Mouse (Mus musculus): ENCODE data around the gene Acot4. TPM values are rescaled to one million over a fixed set of nuclear protein-coding genes. Genes with fewer than 3 reads are reported as not detected.
"Not testable (repeated sequence)": the region's sequence is repeated elsewhere in the genome, so short reads cannot be mapped to it uniquely, and the experiment has no call there.

The Acot4 gene
- polyA plus RNA-seq, 2 experiments: 5.0 to 8.4 TPM

GRCm38 (mm10) chr12:84010201-84010600 lies 28.0 kb upstream of the Acot4 start:
- DNase-seq (ENCODE audit: low read depth in 3 of 3, low spot score in 3 of 3) (no peak), ATAC-seq (ENCODE audit: insufficient read depth) (no peak)
- no peaks in the 10 kb centered on the region for H3K36me3 ChIP-seq (replicated peaks; ENCODE audit: control insufficient read depth, insufficient read depth, low read depth)
- H3K4me2 ChIP-seq (ENCODE audit: low read depth): peak overlapping the region; percentile 29
- H3K4me3 ChIP-seq (ENCODE audit: insufficient read depth in 1 of 2, low read depth in 2 of 2, low read length in 2 of 2): peak overlapping the region; percentile 29 to 34
- H3K27me3 ChIP-seq (ENCODE audit: control insufficient read depth, insufficient read depth, low read length): peaks cover 13% of the 10 kb centered on the region
- TF ChIP-seq CTCF (IDR thresholded peaks at IDR 0.05; ENCODE audit: low read depth): no peak
- TF ChIP-seq EP300 (IDR thresholded peaks at IDR 0.05; ENCODE audit: low read depth): no peak
- H3K9me3 ChIP-seq (ENCODE audit: control insufficient read depth, low read length): no peaks in the 10 kb centered on the region
- 63% methylated on average over 3 of the region's 3 CpGs for WGBS (ENCODE audit: insufficient replicate concordance)
- H3K9ac ChIP-seq (replicated peaks): peak overlapping the region; percentile 13; the same call in 1 of the 2 replicates
- 0 out of 4 replicates have a peak, but pooled peaks cover 0 to 3% of the 10 kb centered on the region in 2 experiments for H3K4me1 ChIP-seq (replicated peaks; ENCODE audit: control insufficient read depth in 2 of 2, insufficient read depth in 2 of 2, low read length in 1 of 2)
- no peak overlapping the region for H3K27ac ChIP-seq

GRCm38 (mm10) chr12:84011251-84012040 lies 26.7 kb upstream of the Acot4 start:
- no peaks in the 10 kb centered on the region for H3K9me3 ChIP-seq (ENCODE audit: control insufficient read depth, low read length)
- H3K4me1 ChIP-seq (replicated peaks; ENCODE audit: control insufficient read depth in 2 of 2, insufficient read depth in 2 of 2, low read length in 1 of 2): 0 out of 4 replicates have a peak, but pooled peaks cover 0 to 3% of the 10 kb centered on the region in 2 experiments
- no peak for DNase-seq (ENCODE audit: low read depth in 3 of 3, low spot score in 3 of 3)
- H3K4me3 ChIP-seq (ENCODE audit: insufficient read depth in 1 of 2, low read depth in 2 of 2, low read length in 2 of 2): no peak overlapping the region
- TF ChIP-seq CTCF (IDR thresholded peaks at IDR 0.05; ENCODE audit: low read depth) (no peak), EP300 (IDR thresholded peaks at IDR 0.05; ENCODE audit: low read depth) (no peak)
- ATAC-seq (ENCODE audit: insufficient read depth): no peak
- no peaks in the 10 kb centered on the region for H3K36me3 ChIP-seq (replicated peaks; ENCODE audit: control insufficient read depth, insufficient read depth, low read depth)
- peak overlapping the region; percentile 29 for H3K4me2 ChIP-seq (ENCODE audit: low read depth)
- WGBS (ENCODE audit: insufficient replicate concordance): 55% methylated on average over 12 of the region's 12 CpGs
- H3K27ac ChIP-seq: no peak overlapping the region
- peaks cover 13% of the 10 kb centered on the region for H3K27me3 ChIP-seq (ENCODE audit: control insufficient read depth, insufficient read depth, low read length)
- H3K9ac ChIP-seq (replicated peaks): no peak overlapping the region

GRCm38 (mm10) chr12:84013130-84013529 lies 25.0 kb upstream of the Acot4 start:
- Histone ChIP-seq H3K9ac (replicated peaks) (no peak overlapping the region), H3K36me3 (replicated peaks; ENCODE audit: control insufficient read depth, insufficient read depth, low read depth) (no peaks in the 10 kb centered on the region), H3K4me1 (replicated peaks; ENCODE audit: control insufficient read depth in 2 of 2, insufficient read depth in 2 of 2, low read length in 1 of 2) (0 out of 4 replicates have a peak, but pooled peaks cover 0 to 3% of the 10 kb centered on the region in 2 experiments), H3K9me3 (ENCODE audit: control insufficient read depth, low read length) (no peaks in the 10 kb centered on the region), H3K4me3 (ENCODE audit: insufficient read depth in 1 of 2, low read depth in 2 of 2, low read length in 2 of 2) (no peak overlapping the region), H3K27me3 (ENCODE audit: control insufficient read depth, insufficient read depth, low read length) (peaks cover 13% of the 10 kb centered on the region), H3K27ac (no peak overlapping the region), H3K4me2 (ENCODE audit: low read depth) (no peak overlapping the region)
- ATAC-seq (ENCODE audit: insufficient read depth) (no peak), DNase-seq (ENCODE audit: low read depth in 3 of 3, low spot score in 3 of 3) (no peak)
- 62% methylated on average over 6 of the region's 6 CpGs for WGBS (ENCODE audit: insufficient replicate concordance)
- no peak for TF ChIP-seq EP300 (IDR thresholded peaks at IDR 0.05; ENCODE audit: low read depth)
- peak; percentile 32 for TF ChIP-seq CTCF (IDR thresholded peaks at IDR 0.05; ENCODE audit: low read depth)

GRCm38 (mm10) chr12:84013701-84014100 lies 24.5 kb upstream of the Acot4 start:
- WGBS (ENCODE audit: insufficient replicate concordance): 76% methylated on average over 7 of the region's 7 CpGs
- no peaks in the 10 kb centered on the region for H3K9me3 ChIP-seq (ENCODE audit: control insufficient read depth, low read length)
- no peak overlapping the region for H3K4me2 ChIP-seq (ENCODE audit: low read depth)
- no peak overlapping the region for H3K27ac ChIP-seq
- no peak for DNase-seq (ENCODE audit: low read depth in 3 of 3, low spot score in 3 of 3)
- peaks cover 13% of the 10 kb centered on the region for H3K27me3 ChIP-seq (ENCODE audit: control insufficient read depth, insufficient read depth, low read length)
- H3K4me3 ChIP-seq (ENCODE audit: insufficient read depth in 1 of 2, low read depth in 2 of 2, low read length in 2 of 2): no peak overlapping the region
- H3K9ac ChIP-seq (replicated peaks): no peak overlapping the region
- H3K36me3 ChIP-seq (replicated peaks; ENCODE audit: control insufficient read depth, insufficient read depth, low read depth): no peaks in the 10 kb centered on the region
- H3K4me1 ChIP-seq (replicated peaks; ENCODE audit: control insufficient read depth in 2 of 2, insufficient read depth in 2 of 2, low read length in 1 of 2): no peaks in the 10 kb centered on the region
- TF ChIP-seq CTCF (IDR thresholded peaks at IDR 0.05; ENCODE audit: low read depth): no peak
- TF ChIP-seq EP300 (IDR thresholded peaks at IDR 0.05; ENCODE audit: low read depth): no peak
- ATAC-seq (ENCODE audit: insufficient read depth): no peak

GRCm38 (mm10) chr12:84020528-84020927 lies 17.7 kb upstream of the Acot4 start:
- H3K9ac ChIP-seq (replicated peaks); H3K36me3 ChIP-seq (replicated peaks; ENCODE audit: control insufficient read depth, insufficient read depth, low read depth); H3K4me3 ChIP-seq (ENCODE audit: insufficient read depth in 1 of 2, low read depth in 2 of 2, low read length in 2 of 2); H3K27ac ChIP-seq; H3K27me3 ChIP-seq (ENCODE audit: control insufficient read depth, insufficient read depth, low read length); H3K9me3 ChIP-seq (ENCODE audit: control insufficient read depth, low read length); H3K4me1 ChIP-seq (replicated peaks; ENCODE audit: control insufficient read depth in 2 of 2, insufficient read depth in 2 of 2, low read length in 1 of 2); H3K4me2 ChIP-seq (ENCODE audit: low read depth): not testable (repeated sequence)
- DNase-seq (ENCODE audit: low read depth in 3 of 3, low spot score in 3 of 3): peak in 2 of 3 experiments; percentile 44 to 52
- 0 out of 2 replicates have a peak, but pooled peaks have one; percentile 12 for TF ChIP-seq EP300 (IDR thresholded peaks at IDR 0.05; ENCODE audit: low read depth)
- WGBS (ENCODE audit: insufficient replicate concordance): 55% methylated on average over 7 of the region's 7 CpGs
- ATAC-seq (ENCODE audit: insufficient read depth): peak; percentile 76

- H3K4me1 ChIP-seq (replicated peaks; ENCODE audit: control insufficient read depth in 2 of 2, insufficient read depth in 2 of 2, low read length in 1 of 2); H3K4me3 ChIP-seq (ENCODE audit: insufficient read depth in 1 of 2, low read depth in 2 of 2, low read length in 2 of 2); H3K27ac ChIP-seq; H3K36me3 ChIP-seq (replicated peaks; ENCODE audit: control insufficient read depth, insufficient read depth, low read depth); ATAC-seq (ENCODE audit: insufficient read depth); H3K27me3 ChIP-seq (ENCODE audit: control insufficient read depth, insufficient read depth, low read length); DNase-seq (ENCODE audit: low read depth in 3 of 3, low spot score in 3 of 3); H3K9me3 ChIP-seq (ENCODE audit: control insufficient read depth, low read length); H3K4me2 ChIP-seq (ENCODE audit: low read depth); H3K9ac ChIP-seq (replicated peaks): not testable (repeated sequence)
- 85% methylated on average over 4 of the region's 4 CpGs for WGBS (ENCODE audit: insufficient replicate concordance)
Observed at GRCm38 (mm10) chr12:84022266-84022665, 15.9 kb upstream of the Acot4 start.
